In genomic region chr7:63851841-63852533, GRCm38 (mm10) we compare ENCODE assay signal across 8 mouse cellular contexts.
DNase-seq lines count a peak whose midpoint lies in the region; ATAC-seq and TF ChIP-seq lines count a peak whose summit lies in the region.

No protein-coding gene starts in this region.

- H3K36me3 ChIP-seq in liver, adult 2 months (ENCODE audit: control insufficient read depth, insufficient read depth, low read length) = no peaks in the 10 kb centered on the region
- H3K36me3 ChIP-seq in liver, embryonic 12.5 days = no peaks in the 10 kb centered on the region
- H3K36me3 ChIP-seq in hindbrain, embryonic 14.5 days (replicated peaks; ENCODE audit: control insufficient read depth, insufficient read depth) = no peaks in the 10 kb centered on the region

- H3K27me3 ChIP-seq in liver, adult 2 months (ENCODE audit: control insufficient read depth, insufficient read depth, low read length) = no peaks in the 10 kb centered on the region
- peaks cover 33% of the 10 kb centered on the region for H3K27me3 ChIP-seq in liver, embryonic 12.5 days (replicated peaks)
- no peaks in the 10 kb centered on the region for H3K27me3 ChIP-seq in hindbrain, embryonic 14.5 days (ENCODE audit: control insufficient read depth, insufficient read depth, low read length)

- peak; percentile 46 for TF ChIP-seq CTCF in liver, adult 2 months (IDR thresholded peaks at IDR 0.05; ENCODE audit: low read depth, low read length)
- TF ChIP-seq CTCF in embryonic fibroblast, embryonic 13.5 days (IDR thresholded peaks at IDR 0.05; ENCODE audit: borderline replicate concordance, insufficient read depth, low read length) = 0 out of 2 replicates have a peak, but pooled peaks have one; percentile 1

- DNase-seq in liver, adult 2 months (ENCODE audit: extremely low read depth, low read depth, low spot score) = peak; percentile 23
- peak; percentile 69 for DNase-seq in adrenal gland, postnatal 10 days
- peak; percentile 26 for DNase-seq in left cerebral cortex, adult 11 months (ENCODE audit: low spot score)
- peak; percentile 44 for DNase-seq in right cerebral cortex, postnatal 25 days
- no peak for DNase-seq in gastrocnemius, postnatal 4 days (ENCODE audit: low spot score in 2 of 2)
- DNase-seq in hindbrain, embryonic 14.5 days (ENCODE audit: low spot score) = no peak

- H3K9me3 ChIP-seq in liver, embryonic 12.5 days (replicated peaks) = no peaks in the 10 kb centered on the region
- no peaks in the 10 kb centered on the region for H3K9me3 ChIP-seq in hindbrain, embryonic 14.5 days (ENCODE audit: control insufficient read depth, low read length)

- ATAC-seq in liver, embryonic 12.5 days = no peak
- ATAC-seq in hindbrain, embryonic 14.5 days (ENCODE audit: low FRiP score) = no peak

- TF ChIP-seq POLR2A in liver, adult 2 months (IDR thresholded peaks at IDR 0.05; ENCODE audit: extremely low read depth, insufficient read depth, low read length) = no peak
- TF ChIP-seq POLR2A in embryonic fibroblast, embryonic 13.5 days (IDR thresholded peaks at IDR 0.05; ENCODE audit: low read depth, low read length) = no peak

- H3K4me2 ChIP-seq in liver, embryonic 12.5 days = no peak overlapping the region
- H3K4me2 ChIP-seq in hindbrain, embryonic 14.5 days (replicated peaks) = no peak overlapping the region

- H3K4me1 ChIP-seq in liver, adult 2 months (ENCODE audit: control insufficient read depth, insufficient read depth, low read length) = no peaks in the 10 kb centered on the region
- H3K4me1 ChIP-seq in liver, embryonic 12.5 days = no peaks in the 10 kb centered on the region
- H3K4me1 ChIP-seq in embryonic fibroblast, embryonic 13.5 days (ENCODE audit: control insufficient read depth, insufficient read depth, low read length) = peaks cover 3% of the 10 kb centered on the region; the same call in 1 of the 2 replicates
- no peaks in the 10 kb centered on the region for H3K4me1 ChIP-seq in hindbrain, embryonic 14.5 days (replicated peaks; ENCODE audit: control insufficient read depth, insufficient read depth, low read length)

- no peak overlapping the region for H3K9ac ChIP-seq in liver, adult 2 months (ENCODE audit: low read depth, low read length)
- no peak overlapping the region for H3K9ac ChIP-seq in liver, embryonic 12.5 days
- no peak overlapping the region for H3K9ac ChIP-seq in hindbrain, embryonic 14.5 days

- H3K27ac ChIP-seq in liver, adult 2 months (replicated peaks; ENCODE audit: insufficient read depth, low read depth, low read length) = no peak overlapping the region
- no peak overlapping the region for H3K27ac ChIP-seq in liver, embryonic 12.5 days
- H3K27ac ChIP-seq in embryonic fibroblast, embryonic 13.5 days (ENCODE audit: insufficient read depth, low read length) = no peak overlapping the region
- H3K27ac ChIP-seq in hindbrain, embryonic 14.5 days = no peak overlapping the region

- 33% methylated on average over 7 of the region's 7 CpGs for WGBS in liver, adult 2 months
- WGBS in liver, embryonic 12.5 days (ENCODE audit: insufficient replicate concordance) = 28% methylated on average over 7 of the region's 7 CpGs
- 53% methylated on average over 7 of the region's 7 CpGs for WGBS in hindbrain, embryonic 14.5 days

- H3K79me2 ChIP-seq in liver, adult 2 months (ENCODE audit: control insufficient read depth, insufficient read depth, low read length) = no peaks in the 10 kb centered on the region

- H3K4me3 ChIP-seq in liver, adult 2 months (ENCODE audit: insufficient read depth, low read depth, low read length) = no peak overlapping the region
- H3K4me3 ChIP-seq in liver, embryonic 12.5 days = no peak overlapping the region
- no peak overlapping the region for H3K4me3 ChIP-seq in embryonic fibroblast, embryonic 13.5 days (ENCODE audit: insufficient read depth, low read length)
- no peak overlapping the region for H3K4me3 ChIP-seq in hindbrain, embryonic 14.5 days (replicated peaks; ENCODE audit: low read length)

Comparison
In these comparisons a context has a peak if more than half of its experiments do, and no peak if none do; other contexts are left out.
1. DNase-seq: peak in liver, adult 2 months (single experiment), adrenal gland, postnatal 10 days (single experiment), left cerebral cortex, adult 11 months (single experiment) and right cerebral cortex, postnatal 25 days (single experiment); none in gastrocnemius, postnatal 4 days (0 of 2) and hindbrain, embryonic 14.5 days (single experiment).